Mouse (Mus musculus) olfactory bulb, adult 2 months (tissue): ENCODE measurements around the gene Cnih4.

ENCODE experiments used
- CTCF ChIP-seq: fragments of 200-500 bp; IDR thresholded peaks from 2 replicates; pipeline ENCODE4 v1.5.1; 2012; ENCODE audit warnings: low read depth, mild to moderate bottlenecking, low read length, moderate library complexity; ENCODE audit not compliant: insufficient read depth
- POLR2A ChIP-seq: fragments of 200-500 bp; IDR thresholded peaks from 2 replicates; pipeline ENCODE4 v1.6.1; 2012; ENCODE audit warnings: mild to moderate bottlenecking, low read depth, low read length, moderate library complexity; ENCODE audit not compliant: insufficient read depth

- no peak for TF ChIP-seq CTCF
- no peak for TF ChIP-seq POLR2A
These were observed 5.0 kb downstream of the Cnih4 start for GRCm38 (mm10) chr1:181149373-181150017.
